Mouse (Mus musculus): ENCODE measurements at regions not wholly inside any gene's neighbourhood (a gene's known extent, or its start where the extent isn't known, plus 50 kb on each side); places are given as distances from the start of the nearest gene placed in this dataset.

DNA sequence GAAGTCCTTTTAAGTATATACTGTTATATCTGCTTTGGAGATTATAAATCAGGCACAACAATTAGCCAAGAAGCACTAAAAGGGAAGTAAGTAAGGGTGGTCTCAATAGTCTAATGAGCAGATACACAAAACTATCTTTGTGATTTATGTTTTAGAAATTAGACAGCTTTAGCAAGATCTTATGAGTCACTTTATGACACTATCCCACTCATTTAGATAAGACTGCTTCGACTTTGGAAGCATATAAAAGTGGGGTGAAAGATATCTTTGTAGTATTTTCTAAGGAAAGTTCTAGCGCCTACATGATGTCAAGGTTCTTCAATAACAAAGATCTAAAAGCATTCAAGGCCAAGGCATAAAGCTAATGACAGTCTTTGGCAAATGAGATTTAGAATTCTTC is 214.5 kb upstream of the Slc7a11 start:
- WGBS, result 78% methylated on average over 2 of the region's 2 CpGs
- Histone ChIP-seq H3K36me3 (ENCODE audit: insufficient read depth, low read length) (no peaks in the 10 kb centered on the region), H3K4me1 (replicated peaks; ENCODE audit: insufficient read depth, low read length) (no peaks in the 10 kb centered on the region), H3K4me2 (ENCODE audit: low read length) (no peak overlapping the region), H3K9ac (ENCODE audit: low read depth, low read length) (no peak overlapping the region), H3K9me3 (replicated peaks; ENCODE audit: low read length) (no peaks in the 10 kb centered on the region), H3K27me3 (ENCODE audit: insufficient read depth, low read length) (no peaks in the 10 kb centered on the region), H3K4me3 (replicated peaks; ENCODE audit: low read depth, low read length) (no peak overlapping the region), H3K27ac (no peak overlapping the region)
- no peak for DNase-seq (ENCODE audit: low spot score)
- no peak for TF ChIP-seq CTCF (IDR thresholded peaks at IDR 0.05; ENCODE audit: low read depth)
- ATAC-seq (replicated peaks; ENCODE audit: low FRiP score, low read depth), result no peak

DNA sequence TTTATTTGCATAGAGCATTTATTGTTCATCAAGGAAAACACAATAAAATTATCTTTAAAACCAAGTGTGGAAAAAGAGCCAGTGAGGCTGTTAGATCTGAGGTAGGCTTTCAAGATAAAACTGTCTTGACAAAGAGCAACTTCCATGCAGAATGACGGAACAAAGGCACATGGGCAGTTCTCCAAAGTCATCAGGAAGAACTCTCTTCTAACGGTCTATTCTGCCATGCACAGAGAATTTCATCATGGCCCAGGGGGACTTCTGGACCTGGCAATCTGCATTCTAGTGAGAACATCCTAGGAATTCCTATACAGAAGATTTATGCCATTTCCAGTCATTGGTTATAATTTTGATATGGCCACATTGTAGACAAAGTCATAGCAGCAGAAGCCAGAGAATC is 211.0 kb upstream of the Slc7a11 start:
- Histone ChIP-seq H3K4me3 (replicated peaks; ENCODE audit: low read depth, low read length) (no peak overlapping the region), H3K36me3 (ENCODE audit: insufficient read depth, low read length) (no peaks in the 10 kb centered on the region), H3K27ac (no peak overlapping the region), H3K4me2 (ENCODE audit: low read length) (no peak overlapping the region), H3K27me3 (ENCODE audit: insufficient read depth, low read length) (no peaks in the 10 kb centered on the region), H3K9ac (ENCODE audit: low read depth, low read length) (no peak overlapping the region), H3K4me1 (replicated peaks; ENCODE audit: insufficient read depth, low read length) (no peaks in the 10 kb centered on the region), H3K9me3 (replicated peaks; ENCODE audit: low read length) (no peaks in the 10 kb centered on the region)
- ATAC-seq (replicated peaks; ENCODE audit: low FRiP score, low read depth) (no peak), DNase-seq (ENCODE audit: low spot score) (no peak)
- no peak for TF ChIP-seq CTCF (IDR thresholded peaks at IDR 0.05; ENCODE audit: low read depth)
- 65% methylated on average over 2 of the region's 2 CpGs for WGBS

DNA sequence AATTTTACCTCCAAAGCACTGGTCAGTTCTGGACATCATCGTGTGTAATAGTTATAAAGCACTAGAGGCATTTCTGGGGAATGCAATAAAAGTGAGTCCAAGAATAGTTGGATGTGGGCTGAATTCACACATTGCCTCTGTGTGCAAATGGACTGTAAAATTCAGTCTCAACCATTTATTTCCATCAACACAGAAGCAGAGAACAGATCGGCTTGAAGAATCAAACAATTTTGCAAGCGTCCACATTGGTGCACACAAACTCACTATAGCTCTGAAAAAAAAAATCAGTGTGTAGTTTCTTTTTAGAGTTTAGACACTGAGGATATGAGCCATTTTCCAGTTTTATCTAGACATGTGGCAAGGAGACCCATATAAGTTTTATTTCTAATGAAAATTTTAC is 208.9 kb upstream of the Slc7a11 start:
- 85% methylated on average over 3 of the region's 3 CpGs for WGBS
- Histone ChIP-seq H3K9me3 (replicated peaks; ENCODE audit: low read length) (no peaks in the 10 kb centered on the region), H3K4me2 (ENCODE audit: low read length) (no peak overlapping the region), H3K4me1 (replicated peaks; ENCODE audit: insufficient read depth, low read length) (no peaks in the 10 kb centered on the region), H3K27ac (no peak overlapping the region), H3K9ac (ENCODE audit: low read depth, low read length) (no peak overlapping the region), H3K27me3 (ENCODE audit: insufficient read depth, low read length) (no peaks in the 10 kb centered on the region), H3K36me3 (ENCODE audit: insufficient read depth, low read length) (no peaks in the 10 kb centered on the region), H3K4me3 (replicated peaks; ENCODE audit: low read depth, low read length) (no peak overlapping the region)
- DNase-seq (ENCODE audit: low spot score) (no peak), ATAC-seq (replicated peaks; ENCODE audit: low FRiP score, low read depth) (no peak)
- TF ChIP-seq CTCF (IDR thresholded peaks at IDR 0.05; ENCODE audit: low read depth), result no peak

DNA sequence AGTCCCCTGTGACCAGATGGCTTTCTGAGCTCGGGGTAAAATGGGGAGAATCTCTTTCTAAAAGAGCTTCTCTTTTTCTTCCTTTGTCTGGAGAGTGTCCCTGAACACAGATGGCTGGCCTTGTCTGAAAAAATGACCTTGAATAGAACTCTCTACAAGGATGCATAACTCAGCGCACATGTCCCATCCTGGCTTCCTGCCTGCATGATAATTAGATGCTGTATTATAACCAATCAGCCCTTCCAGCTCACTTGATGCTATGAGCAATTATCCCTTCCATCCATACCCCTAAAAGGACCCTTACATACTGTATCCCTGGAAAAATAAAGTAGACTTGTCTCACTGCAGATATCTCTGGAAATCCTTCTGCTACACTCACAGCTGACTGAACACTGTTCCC is 199.7 kb upstream of the Slc7a11 start:
- no peaks in the 10 kb centered on the region for H3K4me1 ChIP-seq (replicated peaks; ENCODE audit: insufficient read depth, low read length)
- H3K4me2 ChIP-seq (ENCODE audit: low read length), result no peak overlapping the region
- H3K27ac ChIP-seq, result no peak overlapping the region
- H3K4me3 ChIP-seq (replicated peaks; ENCODE audit: low read depth, low read length), result no peak overlapping the region
- no peak overlapping the region for H3K9ac ChIP-seq (ENCODE audit: low read depth, low read length)
- H3K27me3 ChIP-seq (ENCODE audit: insufficient read depth, low read length), result no peaks in the 10 kb centered on the region
- H3K9me3 ChIP-seq (replicated peaks; ENCODE audit: low read length), result no peaks in the 10 kb centered on the region
- no peak for ATAC-seq (replicated peaks; ENCODE audit: low FRiP score, low read depth)
- no peaks in the 10 kb centered on the region for H3K36me3 ChIP-seq (ENCODE audit: insufficient read depth, low read length)
- no peak for DNase-seq (ENCODE audit: low spot score)
- no peak for TF ChIP-seq CTCF (IDR thresholded peaks at IDR 0.05; ENCODE audit: low read depth)
- WGBS, result 89% methylated on average over 2 of the region's 2 CpGs

DNA sequence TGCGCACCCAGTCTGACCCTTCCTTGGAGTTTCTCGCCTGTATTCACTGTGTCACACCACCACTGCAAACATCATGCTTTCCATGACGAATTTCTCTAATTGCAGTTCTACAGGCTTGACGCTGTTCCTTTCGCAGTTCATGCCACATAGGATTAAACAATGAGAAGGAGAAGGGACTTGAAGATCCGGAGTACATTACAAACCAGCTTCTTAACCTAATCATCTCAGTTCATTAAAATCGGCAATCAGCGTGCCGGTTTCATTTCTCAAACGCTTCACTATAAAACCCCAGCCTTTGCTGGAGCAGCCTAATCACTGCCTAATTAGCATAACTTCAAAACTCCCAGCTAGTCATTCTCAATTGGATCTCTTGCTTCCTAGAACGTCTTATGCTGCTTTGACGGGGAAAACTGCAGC is 196.5 kb upstream of the Slc7a11 start:
- WGBS, result 81% methylated on average over 12 of the region's 12 CpGs
- Histone ChIP-seq H3K4me1 (replicated peaks; ENCODE audit: insufficient read depth, low read length) (no peaks in the 10 kb centered on the region), H3K9me3 (replicated peaks; ENCODE audit: low read length) (no peaks in the 10 kb centered on the region), H3K4me3 (replicated peaks; ENCODE audit: low read depth, low read length) (no peak overlapping the region), H3K4me2 (ENCODE audit: low read length) (no peak overlapping the region), H3K27ac (no peak overlapping the region), H3K36me3 (ENCODE audit: insufficient read depth, low read length) (no peaks in the 10 kb centered on the region), H3K9ac (ENCODE audit: low read depth, low read length) (no peak overlapping the region), H3K27me3 (ENCODE audit: insufficient read depth, low read length) (no peaks in the 10 kb centered on the region)
- ATAC-seq (replicated peaks; ENCODE audit: low FRiP score, low read depth) (no peak), DNase-seq (ENCODE audit: low spot score) (no peak)
- no peak for TF ChIP-seq CTCF (IDR thresholded peaks at IDR 0.05; ENCODE audit: low read depth)

DNA sequence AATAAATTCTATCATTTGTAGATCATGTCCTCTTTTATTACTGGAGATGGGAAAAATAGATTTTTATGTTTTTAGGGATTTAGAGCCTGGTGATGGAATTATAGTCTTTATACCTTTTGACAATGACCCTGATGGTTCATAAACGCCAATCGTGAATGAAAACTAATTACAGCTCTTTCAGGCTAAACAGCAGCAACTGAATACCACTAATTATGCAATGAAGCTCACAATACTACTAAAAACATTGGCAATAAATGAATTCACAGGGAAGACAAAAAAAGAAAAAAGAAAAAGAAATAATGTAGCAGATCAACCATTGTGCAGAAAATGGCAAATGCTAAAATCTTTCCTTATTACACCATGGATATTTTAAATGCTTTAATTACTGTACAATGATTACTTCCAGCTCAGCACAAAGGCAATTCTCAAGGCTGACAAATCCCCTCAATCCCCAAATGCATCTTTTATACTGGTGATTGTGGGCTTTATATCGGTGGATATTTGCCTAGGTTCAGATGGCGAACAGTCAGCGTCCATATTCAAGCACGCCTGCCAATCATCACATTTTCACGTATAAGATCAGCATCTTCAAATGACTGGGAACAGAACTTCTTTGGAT is 191.2 kb upstream of the Slc7a11 start:
- no peak for ATAC-seq (replicated peaks; ENCODE audit: low FRiP score, low read depth)

DNA sequence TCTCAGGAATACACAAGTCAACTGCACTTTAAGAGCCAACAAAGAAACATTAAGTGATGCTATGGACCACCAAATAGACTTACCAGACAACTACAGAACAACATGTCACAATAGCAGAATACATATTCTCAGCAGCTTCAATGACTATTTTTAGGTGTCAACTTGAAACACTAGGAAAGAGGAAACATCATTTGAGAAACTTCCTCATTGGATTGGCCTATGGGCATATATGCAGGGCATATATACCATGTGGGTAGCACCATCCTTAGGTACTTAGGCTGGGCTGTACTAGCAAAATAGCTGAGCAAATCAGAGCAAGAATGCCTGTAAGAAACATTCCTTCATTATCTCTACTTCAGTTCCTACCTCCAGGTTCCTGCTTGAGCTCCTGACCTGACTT is 187.9 kb upstream of the Slc7a11 start:
- H3K27ac ChIP-seq, result no peak overlapping the region
- ATAC-seq (replicated peaks; ENCODE audit: low FRiP score, low read depth), result no peak
- no peaks in the 10 kb centered on the region for H3K36me3 ChIP-seq (ENCODE audit: insufficient read depth, low read length)
- no peak for TF ChIP-seq CTCF (IDR thresholded peaks at IDR 0.05; ENCODE audit: low read depth)
- H3K9ac ChIP-seq (ENCODE audit: low read depth, low read length), result no peak overlapping the region
- no peak overlapping the region for H3K4me2 ChIP-seq (ENCODE audit: low read length)
- no peak for DNase-seq (ENCODE audit: low spot score)
- H3K9me3 ChIP-seq (replicated peaks; ENCODE audit: low read length), result no peaks in the 10 kb centered on the region
- no peak overlapping the region for H3K4me3 ChIP-seq (replicated peaks; ENCODE audit: low read depth, low read length)
- no peaks in the 10 kb centered on the region for H3K4me1 ChIP-seq (replicated peaks; ENCODE audit: insufficient read depth, low read length)
- no peaks in the 10 kb centered on the region for H3K27me3 ChIP-seq (ENCODE audit: insufficient read depth, low read length)

More for the DNA sequence above, 191.2 kb upstream of the Slc7a11 start:
- H3K4me3 ChIP-seq (replicated peaks; ENCODE audit: low read depth, low read length), result no peak overlapping the region
- no peaks in the 10 kb centered on the region for H3K27me3 ChIP-seq (ENCODE audit: insufficient read depth, low read length)
- H3K36me3 ChIP-seq (ENCODE audit: insufficient read depth, low read length), result no peaks in the 10 kb centered on the region
- no peaks in the 10 kb centered on the region for H3K9me3 ChIP-seq (replicated peaks; ENCODE audit: low read length)
- no peak overlapping the region for H3K4me2 ChIP-seq (ENCODE audit: low read length)
- H3K9ac ChIP-seq (ENCODE audit: low read depth, low read length), result no peak overlapping the region
- 91% methylated on average over 7 of the region's 7 CpGs for WGBS
- DNase-seq (ENCODE audit: low spot score), result no peak
- no peaks in the 10 kb centered on the region for H3K4me1 ChIP-seq (replicated peaks; ENCODE audit: insufficient read depth, low read length)
- no peak for TF ChIP-seq CTCF (IDR thresholded peaks at IDR 0.05; ENCODE audit: low read depth)
- H3K27ac ChIP-seq, result no peak overlapping the region

Measured in kidney, postnatal 0 days (tissue).